Mouse (Mus musculus) megakaryocyte-erythroid progenitor cell, adult 5-6 weeks (primary cell): ENCODE data around the gene Bahcc1. TPM values are rescaled to one million over a fixed set of nuclear protein-coding genes. Genes with fewer than 3 reads are reported as not detected.

ENCODE experiments used
- ATAC-seq: replicated peaks from 2 replicates; pipeline ENCODE4 v1.8.0; 2016; ENCODE audit warnings: mild to moderate bottlenecking, inconsistent platforms; ENCODE audit not compliant: severe bottlenecking, poor library complexity, low FRiP score, low TSS enrichment
- total RNA-seq, 2 experiments: library from RNA; stranded (forward) in 1 of 2; stranded (reverse) in 1 of 2; fragments of 200-1000, 215-1000 nt in 1 of 2; fragments of >200 nt in 1 of 2; fragmentation: Nextera tagmentation in 1 of 2; gene quantifications; 2 replicates each; pipeline ENCODE4 v1.2.3; 2014 to 2017

Gene Bahcc1
- total RNA-seq, 2 experiments from 2014 or later: 6.7 to 30.1 TPM

DNA sequence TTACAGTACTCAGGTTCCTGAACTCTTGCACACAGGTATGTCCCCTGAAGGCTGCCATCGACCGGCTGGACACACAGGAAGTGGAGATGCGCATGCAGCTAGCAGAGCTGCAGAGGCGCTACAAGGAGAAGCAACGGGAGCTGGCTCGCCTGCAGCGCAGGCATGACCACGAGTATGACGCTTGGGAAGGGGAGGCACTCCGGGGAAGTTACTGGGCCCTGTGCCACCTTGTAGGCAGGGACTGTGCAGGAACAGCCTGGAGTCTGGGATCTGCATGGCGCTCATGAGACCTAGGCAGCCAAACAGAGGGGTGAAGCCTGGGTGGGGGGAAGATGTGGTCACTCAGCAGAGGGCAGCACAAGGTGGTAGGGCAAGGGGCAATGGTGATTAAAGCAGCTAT lies 46.6 kb downstream of the Bahcc1 start:
- ATAC-seq: no peak

DNA sequence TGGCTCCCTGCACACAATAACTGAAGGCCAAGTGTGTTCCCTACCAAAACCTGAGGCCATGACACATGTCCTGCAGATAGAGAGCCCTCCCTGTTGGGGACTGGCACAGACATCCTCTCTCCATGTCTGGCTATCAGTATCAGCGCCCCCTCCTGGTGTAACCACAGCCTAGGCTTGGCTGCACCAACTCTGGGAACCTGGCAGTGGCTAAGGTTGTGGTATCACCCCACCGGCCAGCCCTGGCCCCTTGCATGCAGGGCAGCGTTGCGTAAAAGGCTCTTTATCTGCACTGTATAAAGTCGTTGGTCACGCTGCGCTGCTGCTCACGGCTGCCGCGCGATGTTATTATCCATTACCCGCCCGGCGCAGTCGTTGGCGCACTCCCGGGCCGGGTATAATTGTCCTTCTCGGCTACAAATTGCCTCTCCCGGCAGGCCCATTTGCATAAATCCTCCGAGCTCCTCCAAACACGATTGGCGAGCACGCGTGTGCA lies 47.6 kb downstream of the Bahcc1 start:
- ATAC-seq: peak; percentile 49

DNA sequence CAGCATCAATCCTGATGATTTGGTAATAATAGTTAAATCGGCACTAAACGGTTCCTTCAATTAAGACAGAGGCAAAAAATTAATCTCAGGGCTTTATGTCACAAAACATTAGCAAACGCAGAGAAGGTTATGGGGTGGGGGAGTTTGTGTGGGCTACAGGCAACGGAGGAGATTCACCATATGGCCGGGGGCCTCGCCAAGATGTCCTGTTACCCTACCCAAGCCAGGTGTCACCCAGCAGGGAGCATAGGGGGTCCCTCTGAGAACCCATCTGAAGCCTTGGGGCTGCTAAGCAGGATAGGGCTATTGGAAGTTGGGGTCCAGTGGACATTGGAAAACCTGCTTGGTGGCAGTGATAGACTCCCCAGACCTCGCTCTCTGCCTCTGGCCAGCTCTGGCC lies 48.0 kb downstream of the Bahcc1 start:
- no peak for ATAC-seq

DNA sequence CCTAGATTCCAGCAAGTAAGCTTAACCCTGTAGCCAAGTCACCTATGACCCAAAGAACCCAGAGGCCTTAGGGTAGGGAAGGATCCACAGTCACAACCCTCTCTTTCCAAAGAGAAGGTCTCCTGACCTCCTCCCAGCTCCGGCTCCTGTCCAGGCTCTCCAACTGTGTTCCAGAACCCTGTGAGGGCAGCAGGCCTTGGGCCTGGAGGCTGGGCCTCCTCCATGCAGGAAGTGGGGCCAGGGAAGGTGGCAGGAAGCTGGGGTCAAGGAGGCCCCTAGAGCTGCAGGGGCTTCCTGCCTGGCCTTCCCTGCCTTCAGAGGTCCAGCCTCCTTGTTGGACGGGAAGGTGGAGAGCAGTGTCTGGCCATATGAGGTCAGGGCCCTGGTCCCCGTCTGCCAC lies 48.5 kb downstream of the Bahcc1 start:
- no peak for ATAC-seq

DNA sequence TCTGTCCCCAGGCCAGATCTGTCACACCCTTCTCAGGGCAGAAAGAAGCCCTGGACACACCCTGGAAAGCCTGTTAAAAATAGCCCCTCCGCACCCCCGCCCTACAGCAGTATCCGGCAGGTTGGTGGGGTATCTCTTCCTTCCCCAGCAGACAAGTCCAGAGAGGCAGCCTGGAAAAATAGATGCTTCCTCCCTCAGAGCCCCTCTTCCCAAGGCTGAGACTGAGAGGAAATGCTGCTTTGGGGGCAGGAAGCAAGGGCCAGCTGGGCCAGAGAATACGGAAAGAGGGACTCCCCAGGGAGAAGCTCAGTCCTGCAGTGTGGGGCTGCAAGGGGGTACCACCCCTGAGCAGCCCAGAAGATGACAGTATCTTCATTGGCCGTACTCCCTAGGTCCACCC lies 50.8 kb downstream of the Bahcc1 start:
- ATAC-seq: no peak

DNA sequence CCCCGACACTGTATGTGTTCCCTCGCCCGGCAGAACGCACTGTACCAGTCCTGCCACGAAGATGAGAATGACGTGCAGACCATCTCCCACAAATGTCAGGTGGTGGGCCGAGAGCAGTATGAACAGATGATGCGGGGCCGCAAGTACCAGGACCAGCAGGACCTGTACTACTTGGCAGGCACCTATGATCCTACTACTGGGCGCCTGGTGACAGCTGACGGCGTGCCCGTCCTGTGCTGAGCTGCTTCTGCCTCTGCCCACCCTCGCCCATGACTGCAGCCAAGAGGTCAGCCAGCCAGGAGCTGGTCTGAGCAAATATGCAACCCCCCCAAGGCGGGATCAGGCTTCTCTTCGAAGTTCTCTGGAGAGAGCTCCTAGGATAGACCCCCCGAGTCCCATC lies 56.9 kb downstream of the Bahcc1 start:
- ATAC-seq: no peak

DNA sequence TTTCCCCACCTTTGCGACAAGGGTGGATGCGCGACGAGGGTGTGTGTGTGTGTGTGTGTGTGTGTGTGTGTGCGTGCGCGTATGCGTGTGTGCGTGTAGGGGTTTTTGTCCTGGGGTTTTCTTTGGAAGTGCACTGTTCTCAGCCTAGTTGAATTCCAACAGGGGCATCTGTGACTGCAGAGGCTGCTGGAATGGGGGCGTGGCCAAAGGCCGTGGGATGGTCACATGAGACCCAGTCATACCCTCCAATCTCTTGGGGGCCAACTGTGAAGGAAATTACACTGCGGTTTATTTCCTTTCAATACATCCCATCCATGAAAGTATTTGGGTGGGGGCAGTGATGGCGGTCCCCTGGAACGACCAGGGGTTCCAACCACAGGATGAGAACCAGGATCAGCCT lies 57.5 kb downstream of the Bahcc1 start:
- no peak for ATAC-seq

DNA sequence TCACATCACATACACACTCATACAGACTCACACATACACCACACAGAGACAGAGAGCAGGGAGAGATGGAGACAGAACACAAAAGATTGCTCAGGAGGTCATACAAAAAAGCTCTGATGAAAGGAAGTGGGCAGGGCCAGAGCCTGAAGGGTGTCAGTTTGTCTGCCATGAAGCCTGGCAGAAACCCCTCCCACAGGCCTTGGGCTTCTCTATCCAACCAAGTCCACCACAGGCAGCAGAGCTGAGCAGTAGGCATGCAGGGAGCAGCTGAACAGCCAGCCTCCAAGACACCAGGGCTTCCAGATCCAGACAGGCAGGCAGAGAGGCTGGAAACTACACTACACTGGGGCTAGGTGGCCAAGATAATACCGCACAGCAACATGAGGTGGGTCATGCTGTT lies 61.0 kb downstream of the Bahcc1 start:
- ATAC-seq: peak; percentile 36; the same call in 1 of the 2 replicates

DNA sequence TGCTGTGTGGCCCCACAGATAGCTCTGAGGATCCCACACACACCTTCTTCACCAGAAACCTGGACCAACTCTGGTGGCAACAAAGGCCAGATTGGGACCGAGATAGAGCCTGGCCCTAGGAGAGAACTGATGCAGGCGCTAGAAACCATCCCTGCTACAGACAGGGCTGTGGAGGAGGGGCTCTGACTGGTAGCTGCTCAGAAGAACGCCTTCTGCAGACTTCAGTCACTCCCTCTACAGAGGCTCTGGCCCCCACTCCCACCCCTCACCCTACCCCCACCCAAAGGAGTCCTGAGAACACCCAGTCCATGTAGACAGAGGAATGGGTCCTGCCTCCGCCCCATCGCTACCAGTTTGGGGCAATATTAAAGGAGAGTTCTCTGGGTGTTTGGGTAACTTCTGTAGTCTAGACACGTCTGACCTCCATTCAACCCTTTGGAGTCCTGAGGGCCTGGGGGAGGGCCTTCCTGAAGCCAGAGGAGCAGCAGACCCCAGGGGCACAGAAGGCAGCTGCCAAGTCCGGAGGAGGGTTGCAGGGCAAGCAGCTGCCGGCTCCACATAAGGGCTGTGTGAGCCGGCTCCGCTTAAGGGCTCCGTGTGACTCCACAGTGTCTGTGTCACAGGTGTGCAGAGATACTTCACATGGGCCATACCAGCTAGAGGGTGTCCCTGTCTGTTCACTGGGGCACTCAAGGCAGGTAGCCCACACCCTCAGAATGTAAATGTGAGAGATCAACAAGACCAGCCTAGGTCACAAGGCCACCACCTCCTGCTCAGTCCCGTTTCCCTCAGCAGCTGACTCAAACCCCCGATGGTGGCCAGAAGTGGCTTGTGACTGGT lies 63.8 kb downstream of the Bahcc1 start:
- no peak for ATAC-seq

DNA sequence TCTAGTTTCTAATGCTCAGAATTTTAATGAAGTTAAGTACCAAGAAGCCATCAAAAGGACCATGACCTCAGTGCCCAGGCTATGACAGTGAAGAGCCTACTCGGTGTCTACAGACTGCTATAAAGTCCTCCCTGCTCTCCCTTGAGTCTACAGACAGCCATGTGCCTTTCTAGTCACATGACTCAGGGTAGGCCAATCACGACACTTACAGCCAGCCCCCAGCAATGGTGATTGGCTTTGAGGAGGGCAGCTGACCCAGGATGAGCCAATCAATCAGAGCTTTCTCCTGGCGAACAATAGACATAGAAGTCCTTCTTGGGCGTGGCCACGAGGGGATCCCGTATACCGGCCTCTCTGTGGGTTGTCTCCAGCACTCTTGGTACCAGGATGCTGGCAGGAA lies 65.0 kb downstream of the Bahcc1 start:
- ATAC-seq: no peak

DNA sequence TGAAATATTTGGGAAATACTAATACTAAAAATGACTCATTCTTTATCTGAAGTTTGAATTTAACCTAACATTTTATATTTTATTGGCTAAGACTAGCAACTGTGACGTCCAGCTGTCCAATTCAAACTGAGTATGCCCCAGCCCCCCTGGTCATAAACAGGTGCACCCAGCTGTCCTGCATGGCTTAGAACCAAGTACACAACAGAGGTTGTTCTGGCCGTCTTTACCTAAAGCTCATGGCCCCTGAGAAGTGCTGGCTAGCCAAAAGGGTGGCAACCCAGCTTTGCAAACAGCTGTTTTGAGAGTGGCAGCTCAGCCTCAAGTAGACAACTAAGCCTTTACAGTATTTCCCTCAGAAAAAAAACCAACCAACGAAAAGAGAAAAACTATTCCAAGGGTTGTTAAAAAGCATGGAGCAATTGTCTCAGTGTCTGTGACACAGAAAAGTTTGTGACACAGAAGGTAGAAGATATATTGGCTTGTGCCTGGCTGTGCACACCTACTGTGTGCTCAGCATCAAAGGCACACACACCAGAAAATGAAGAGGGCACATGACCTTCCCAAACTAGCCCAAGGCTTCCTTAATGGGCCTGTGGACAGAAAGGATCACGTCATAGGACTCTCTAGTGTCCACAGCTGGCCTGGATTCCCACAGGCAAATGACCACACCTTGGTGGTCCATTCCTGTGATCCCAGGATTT lies 65.8 kb downstream of the Bahcc1 start:
- ATAC-seq: no peak

DNA sequence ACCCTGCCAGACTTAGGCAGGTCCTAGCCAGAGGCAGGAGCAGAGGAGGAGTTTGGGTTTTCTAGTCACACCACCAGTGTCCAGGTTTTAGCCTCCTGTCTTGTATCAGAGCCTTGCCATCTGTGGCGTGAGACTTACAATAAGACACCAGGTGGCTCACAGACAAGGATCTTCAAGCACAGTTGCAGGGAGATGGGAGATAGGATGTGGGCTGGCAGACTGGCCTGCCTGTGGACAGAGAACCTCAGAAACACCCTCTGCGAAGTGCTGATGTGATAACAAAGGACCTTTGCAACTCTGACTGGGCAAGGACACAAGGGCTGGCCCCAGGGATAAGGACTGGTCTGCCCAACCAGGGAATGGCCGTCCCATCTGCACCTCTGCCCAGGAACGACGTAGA lies 66.7 kb downstream of the Bahcc1 start:
- peak; percentile 53 for ATAC-seq

DNA sequence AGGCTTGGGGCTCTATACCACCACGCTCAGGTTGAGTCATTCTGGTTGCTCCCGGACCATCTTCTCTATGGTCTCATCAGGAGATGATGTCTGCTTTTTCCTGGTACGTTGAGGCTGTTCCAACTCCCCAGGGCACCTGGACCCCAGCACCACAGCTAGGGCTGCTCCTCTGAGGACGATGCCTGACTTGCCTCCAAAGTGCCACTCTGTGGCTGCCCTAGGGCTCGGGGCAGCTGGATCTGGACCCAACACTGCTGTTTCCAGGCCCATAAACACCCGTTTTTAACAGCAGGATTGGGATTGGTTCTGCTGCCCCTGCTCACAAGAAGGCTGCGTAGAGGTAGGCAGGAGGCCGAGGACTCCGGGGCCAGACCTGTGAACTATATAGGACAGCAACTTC lies 70.4 kb downstream of the Bahcc1 start:
- no peak for ATAC-seq

DNA sequence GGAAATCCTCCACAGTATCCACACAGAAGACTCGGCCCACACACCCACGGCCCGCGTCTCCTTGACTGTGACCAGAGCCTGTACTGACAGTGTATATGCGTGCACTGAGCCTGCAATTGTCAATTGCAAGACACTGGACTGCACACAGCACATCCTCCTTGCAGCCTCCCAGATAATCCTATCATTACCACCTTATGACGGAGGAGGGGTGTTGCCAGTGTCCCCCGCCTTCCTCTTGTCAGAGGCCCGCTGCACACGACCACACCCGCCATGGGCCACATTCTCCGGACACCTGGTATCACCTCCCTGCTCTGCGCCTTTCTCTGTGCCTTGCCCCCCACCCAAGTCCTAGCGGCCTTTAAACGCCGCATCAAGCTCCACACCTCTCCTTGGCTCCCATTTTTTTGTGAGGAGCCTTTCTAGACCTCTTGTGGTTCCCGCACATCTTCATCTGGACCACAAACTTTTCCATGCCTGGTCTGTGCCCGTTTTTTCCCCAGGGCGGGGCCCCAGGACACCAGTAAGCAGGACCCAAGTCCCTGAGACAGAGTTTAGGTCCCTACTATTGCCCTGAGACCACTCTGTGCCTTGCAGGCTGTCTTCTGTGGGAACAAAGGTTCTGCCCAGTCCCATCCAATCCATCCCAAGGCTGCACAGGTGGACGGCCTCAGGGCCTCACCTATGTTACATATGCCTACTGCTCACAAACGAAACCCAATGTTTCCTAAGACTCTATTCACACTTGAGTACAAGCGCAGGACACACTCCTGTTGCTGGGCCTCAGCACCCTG lies 71.0 kb downstream of the Bahcc1 start:
- ATAC-seq: peak; percentile 56

DNA sequence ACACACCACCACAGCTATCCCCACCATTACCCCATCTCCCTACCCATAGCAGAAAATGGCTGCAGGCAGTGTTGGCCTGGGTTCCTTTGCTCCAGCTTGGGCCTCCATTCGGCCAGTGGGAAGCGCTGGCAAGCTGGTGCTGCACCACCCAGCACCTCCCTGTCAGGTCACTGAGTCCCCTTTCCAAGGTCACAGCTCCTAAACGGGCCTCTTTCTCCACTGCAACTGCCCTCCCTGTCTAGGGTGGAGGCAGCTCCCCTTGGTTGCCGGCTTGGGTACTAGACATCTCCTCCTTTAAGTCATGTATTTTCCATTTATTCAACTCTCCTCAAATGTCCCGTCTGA lies 71.6 kb downstream of the Bahcc1 start:
- no peak for ATAC-seq

DNA sequence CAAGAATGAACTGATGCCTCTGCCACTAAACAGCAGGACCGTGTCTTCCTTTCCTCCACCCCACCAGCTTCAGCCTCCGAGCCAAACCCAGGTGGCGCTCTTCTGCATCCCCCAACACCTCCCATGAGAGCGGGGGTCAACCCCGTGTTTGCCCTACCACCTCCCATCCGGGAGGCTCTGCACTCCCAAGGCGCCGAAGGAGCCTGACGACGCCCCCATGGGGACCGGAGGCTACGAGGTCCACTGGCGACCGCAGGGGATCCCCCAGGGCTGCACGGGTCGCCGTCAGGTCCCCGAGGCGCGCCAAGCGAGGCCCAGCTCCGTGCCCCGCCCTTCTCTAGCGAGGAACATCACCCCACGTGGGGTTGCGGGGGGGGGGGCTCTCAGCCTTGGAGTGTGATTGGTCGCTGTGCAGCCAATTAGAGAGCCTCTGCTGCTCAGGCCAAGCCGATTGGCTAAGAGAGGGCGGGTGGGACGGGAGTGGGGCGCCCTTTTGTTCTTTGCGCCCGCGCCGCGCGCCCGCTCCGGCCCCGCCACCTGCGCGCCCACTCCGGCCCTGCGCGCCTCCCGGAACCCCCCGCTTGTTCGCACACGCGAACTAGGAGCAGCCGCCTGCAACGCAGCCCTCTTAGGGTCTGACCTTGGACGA lies 72.3 kb downstream of the Bahcc1 start:
- peak; percentile 75 for ATAC-seq

DNA sequence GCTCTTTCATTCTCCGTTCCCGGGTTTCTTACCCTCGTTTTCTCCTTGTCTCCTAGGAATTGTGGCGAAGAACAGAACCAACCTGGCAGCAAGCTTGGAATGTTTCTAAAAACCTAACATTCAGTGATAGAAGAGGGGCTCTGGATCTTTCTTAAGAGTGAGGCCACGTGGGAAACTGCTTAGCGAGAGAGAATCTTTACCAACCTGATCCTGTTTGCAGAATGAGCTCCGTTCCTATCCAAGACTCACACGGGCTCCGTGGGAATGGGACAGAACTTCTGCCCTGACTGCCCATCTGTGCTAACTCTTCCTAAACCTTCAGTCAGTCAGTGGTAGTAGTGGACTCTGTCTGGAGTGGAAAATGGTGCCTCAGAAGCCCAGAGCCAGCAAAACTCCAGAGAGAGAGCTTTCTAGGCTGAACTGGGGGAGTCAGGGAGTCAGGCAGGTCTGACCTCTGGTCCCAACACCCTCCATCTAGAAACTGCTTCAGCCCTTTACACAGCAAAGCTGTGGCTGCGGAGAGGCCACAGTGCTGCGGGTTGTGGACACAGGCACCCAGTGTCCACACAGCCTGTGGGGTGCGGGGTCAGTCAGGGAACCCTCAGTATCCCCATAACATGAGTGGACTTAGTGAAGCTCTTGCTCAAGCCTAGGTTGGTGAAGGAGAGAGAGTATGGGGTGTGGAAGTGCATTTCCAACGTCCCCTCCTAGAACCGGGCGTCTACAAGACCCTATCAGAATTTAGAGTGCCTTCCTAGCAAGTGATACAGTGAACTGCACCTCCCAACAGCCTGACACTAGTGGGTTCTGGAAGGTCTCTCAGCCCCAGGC lies 73.0 kb downstream of the Bahcc1 start:
- no peak for ATAC-seq

DNA sequence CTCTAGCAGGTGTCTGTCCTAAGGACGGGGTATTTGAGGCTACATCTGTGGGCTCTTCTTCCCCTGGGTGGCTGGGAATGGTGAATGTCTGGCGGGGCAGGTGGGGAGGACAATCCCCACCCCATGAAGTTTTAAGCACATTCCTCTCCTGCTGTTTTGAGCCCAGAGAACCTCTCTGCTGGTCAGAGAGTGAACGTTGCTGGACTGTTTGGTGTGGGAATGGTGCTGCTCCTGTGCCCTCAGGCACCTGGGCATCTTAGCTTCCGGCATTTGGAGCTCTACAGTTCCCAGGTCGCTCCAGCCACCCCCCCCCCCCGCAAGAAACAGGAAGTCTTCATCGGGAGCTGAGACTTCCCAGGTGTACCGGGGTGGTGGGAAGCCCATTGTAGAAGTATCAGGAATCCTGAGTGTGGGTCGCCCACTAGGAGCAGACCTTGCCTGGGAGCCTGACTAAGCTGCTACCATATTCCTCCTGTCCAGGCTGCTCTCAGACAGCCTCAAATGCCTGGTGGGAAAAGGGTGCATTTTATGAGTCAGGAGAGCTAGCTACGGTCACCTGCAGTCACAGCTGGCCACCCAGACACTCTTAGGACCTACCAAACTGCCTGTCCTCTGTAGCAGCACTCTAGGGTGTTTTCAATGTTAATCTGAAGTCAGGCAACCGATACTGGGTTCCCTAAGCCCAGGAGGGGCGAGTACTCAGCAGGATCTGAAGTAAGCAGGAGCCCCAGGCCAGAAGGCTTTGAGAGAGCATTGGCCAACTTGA lies 73.8 kb downstream of the Bahcc1 start:
- no peak for ATAC-seq
